Mouse (Mus musculus) midbrain, embryonic 14.5 days (tissue): ENCODE data around the gene Mtfmt. TPM values are rescaled to one million over a fixed set of nuclear protein-coding genes. Genes with fewer than 3 reads are reported as not detected.
A peak's percentile ranks its signal among the peaks of the same experiment; 100 is the strongest.

Experiments used
- ATAC-seq: fragments of 200-750 bp; cut with Nextera tagmentation; 2 replicates; pipeline ENCODE4 v1.8.0; 2017; ENCODE audit warnings: moderate number of reproducible peaks, moderate library complexity; ENCODE audit not compliant: low FRiP score, low TSS enrichment
- DNase-seq: peaks from one replicate; pipeline ENCODE4 v3.0.0-alpha.2; 2015
- H3K27ac ChIP-seq: fragments of 300-500 bp; sonication (generic); replicated peaks from 2 replicates; pipeline ENCODE4 v1.5.1; 2014; ENCODE audit warnings: mild to moderate bottlenecking, low read depth, low read length, moderate library complexity
- H3K27me3 ChIP-seq: fragments of 300-500 bp; sonication (generic); 2 replicates; pipeline ENCODE4 v1.6.1; 2014; ENCODE audit warnings: low read length, control low read depth, mixed read lengths; ENCODE audit not compliant: control insufficient read depth, insufficient read depth
- H3K36me3 ChIP-seq: fragments of 300-500 bp; sonication (generic); 2 replicates; pipeline ENCODE4 v1.6.1; 2014; ENCODE audit warnings: low read length, control low read depth; ENCODE audit not compliant: control insufficient read depth, insufficient read depth
- H3K4me1 ChIP-seq: fragments of 300-500 bp; sonication (generic); 2 replicates; pipeline ENCODE4 v1.6.1; 2014; ENCODE audit warnings: mild to moderate bottlenecking, antibody characterized with exemption, low read length, control low read depth; ENCODE audit not compliant: control insufficient read depth, insufficient read depth
- H3K4me2 ChIP-seq: fragments of 300-500 bp; sonication (generic); 2 replicates; pipeline ENCODE4 v1.6.1; 2014; ENCODE audit warnings: mild to moderate bottlenecking, low read length, moderate library complexity
- H3K4me3 ChIP-seq: fragments of 300-500 bp; sonication (generic); replicated peaks from 2 replicates; pipeline ENCODE4 v1.5.1; 2014; ENCODE audit warnings: low read depth, low read length
- H3K9ac ChIP-seq: fragments of 300-500 bp; sonication (generic); replicated peaks from 2 replicates; pipeline ENCODE4 v1.6.1; 2014; ENCODE audit warnings: mild to moderate bottlenecking, low read length, moderate library complexity
- H3K9me3 ChIP-seq: fragments of 300-500 bp; sonication (generic); 2 replicates; pipeline ENCODE4 v1.6.1; 2016; ENCODE audit warnings: low read length, control low read depth, mixed read lengths; ENCODE audit not compliant: control insufficient read depth
- WGBS: fragments of 180-500 bp; shearing (Covaris S2); extraction: QIAGEN DNeasy Blood & Tissue Kit; methylation state at CpG from one replicate; pipeline ENCODE4 v1.1.7; 2014; 5-methylcytosine and 5-hydroxymethylcytosine counted together
- polyA plus RNA-seq: library from polyadenylated mRNA; unstranded; fragments of >200 nt; fragmentation: Nextera tagmentation; extraction: Ambion mirVana; gene quantifications from 2 replicates; pipeline ENCODE4 v1.2.1, GENCODE M21; 2014

Mtfmt gene
- polyA plus RNA-seq, 1 experiment from 2014 or later, result 23.5 TPM

- Histone ChIP-seq H3K9me3 (no peaks in the 10 kb centered on the region), H3K4me2 (no peak overlapping the region), H3K4me3 (no peak overlapping the region), H3K9ac (no peak overlapping the region), H3K4me1 (peaks cover 5% of the 10 kb centered on the region; the same call in 1 of the 2 replicates), H3K27me3 (no peaks in the 10 kb centered on the region), H3K36me3 (peaks cover 61% of the 10 kb centered on the region), H3K27ac (no peak overlapping the region)
- 67% methylated on average over 11 of the region's 11 CpGs for WGBS
- ATAC-seq (no peak), DNase-seq (peak; percentile 6)
Measured at GRCm38 (mm10) chr9:65467686-65468085, 32.1 kb downstream of the Mtfmt start.

GRCm38 (mm10) chr9:65472769-65473168, 37.2 kb downstream of the Mtfmt start:
- no peak for ATAC-seq
- Histone ChIP-seq H3K27me3 (no peaks in the 10 kb centered on the region), H3K4me2 (no peak overlapping the region), H3K9ac (no peak overlapping the region), H3K4me1 (no peaks in the 10 kb centered on the region), H3K4me3 (no peak overlapping the region), H3K36me3 (peaks cover 90% of the 10 kb centered on the region), H3K27ac (no peak overlapping the region), H3K9me3 (no peaks in the 10 kb centered on the region)
- 93% methylated on average over 4 of the region's 4 CpGs for WGBS
- DNase-seq, result no peak

- Histone ChIP-seq H3K27me3 (no peaks in the 10 kb centered on the region), H3K9me3 (no peaks in the 10 kb centered on the region), H3K27ac (no peak overlapping the region), H3K4me3 (no peak overlapping the region), H3K9ac (no peak overlapping the region), H3K36me3 (peaks cover 91% of the 10 kb centered on the region), H3K4me1 (no peaks in the 10 kb centered on the region), H3K4me2 (no peak overlapping the region)
- 88% methylated on average over 8 of the region's 8 CpGs for WGBS
- DNase-seq, result no peak
- no peak for ATAC-seq
Measured at GRCm38 (mm10) chr9:65479158-65479557, 43.6 kb downstream of the Mtfmt start.

DNA sequence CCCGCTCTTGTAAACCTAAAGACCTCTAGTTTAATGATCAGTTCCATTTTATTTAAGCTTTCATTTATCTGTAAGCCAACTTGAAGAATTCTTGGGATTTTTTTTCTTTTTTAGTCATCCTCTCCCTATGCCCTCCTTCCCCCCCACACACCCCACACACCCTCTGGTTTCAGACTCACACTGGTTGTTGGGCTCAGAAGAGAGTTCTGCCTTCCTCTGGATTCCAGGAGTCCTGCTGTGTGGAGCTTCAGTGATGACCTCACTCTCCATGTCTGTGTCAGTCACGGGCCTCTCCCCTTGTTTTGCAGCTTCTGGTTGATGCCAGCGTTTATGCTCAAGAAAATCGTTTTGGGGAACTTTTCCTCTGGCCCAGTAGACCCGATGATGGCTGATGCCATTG, 44.5 kb downstream of the Mtfmt start:
- no peaks in the 10 kb centered on the region for H3K27me3 ChIP-seq
- no peak for ATAC-seq
- H3K4me1 ChIP-seq, result no peaks in the 10 kb centered on the region
- H3K4me3 ChIP-seq, result no peak overlapping the region
- H3K9ac ChIP-seq, result no peak overlapping the region
- no peak overlapping the region for H3K4me2 ChIP-seq
- H3K36me3 ChIP-seq, result peaks cover 91% of the 10 kb centered on the region
- DNase-seq, result no peak
- WGBS, result 84% methylated on average over 5 of the region's 5 CpGs
- no peaks in the 10 kb centered on the region for H3K9me3 ChIP-seq
- H3K27ac ChIP-seq, result no peak overlapping the region

DNA sequence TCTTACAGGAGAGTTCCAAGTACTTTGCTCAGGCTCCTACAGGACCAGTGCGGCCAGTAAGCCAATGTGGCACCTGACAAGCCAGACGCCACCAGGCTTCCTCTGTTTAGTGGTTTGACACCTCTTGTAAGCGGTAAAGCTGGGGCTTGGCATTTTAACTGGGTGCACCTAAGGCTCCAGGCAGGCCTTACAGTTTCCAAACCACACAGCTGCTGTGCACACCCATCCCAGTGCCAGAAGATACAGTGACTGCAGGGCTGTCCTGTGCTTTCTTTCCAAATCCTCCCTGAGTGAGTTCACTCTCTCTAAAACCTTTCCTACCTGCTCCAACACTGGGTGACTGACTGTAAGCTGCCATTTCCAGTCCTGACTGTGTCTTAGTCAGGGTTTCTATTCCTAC, 55.9 kb downstream of the Mtfmt start:
- no peaks in the 10 kb centered on the region for H3K4me1 ChIP-seq
- no peak overlapping the region for H3K27ac ChIP-seq
- H3K9ac ChIP-seq, result no peak overlapping the region
- 93% methylated on average over 3 of the region's 3 CpGs for WGBS
- peaks cover 23% of the 10 kb centered on the region for H3K36me3 ChIP-seq
- H3K27me3 ChIP-seq, result no peaks in the 10 kb centered on the region
- no peaks in the 10 kb centered on the region for H3K9me3 ChIP-seq
- no peak overlapping the region for H3K4me3 ChIP-seq
- ATAC-seq (no peak), DNase-seq (no peak)
- H3K4me2 ChIP-seq, result no peak overlapping the region

GRCm38 (mm10) chr9:65492351-65492750, 56.8 kb downstream of the Mtfmt start:
- H3K4me1 ChIP-seq, result no peaks in the 10 kb centered on the region
- no peak overlapping the region for H3K9ac ChIP-seq
- 91% methylated on average over 2 of the region's 2 CpGs for WGBS
- no peak overlapping the region for H3K4me2 ChIP-seq
- peaks cover 14% of the 10 kb centered on the region for H3K36me3 ChIP-seq
- no peaks in the 10 kb centered on the region for H3K27me3 ChIP-seq
- no peaks in the 10 kb centered on the region for H3K9me3 ChIP-seq
- H3K27ac ChIP-seq, result no peak overlapping the region
- ATAC-seq (no peak), DNase-seq (no peak)
- no peak overlapping the region for H3K4me3 ChIP-seq

DNA sequence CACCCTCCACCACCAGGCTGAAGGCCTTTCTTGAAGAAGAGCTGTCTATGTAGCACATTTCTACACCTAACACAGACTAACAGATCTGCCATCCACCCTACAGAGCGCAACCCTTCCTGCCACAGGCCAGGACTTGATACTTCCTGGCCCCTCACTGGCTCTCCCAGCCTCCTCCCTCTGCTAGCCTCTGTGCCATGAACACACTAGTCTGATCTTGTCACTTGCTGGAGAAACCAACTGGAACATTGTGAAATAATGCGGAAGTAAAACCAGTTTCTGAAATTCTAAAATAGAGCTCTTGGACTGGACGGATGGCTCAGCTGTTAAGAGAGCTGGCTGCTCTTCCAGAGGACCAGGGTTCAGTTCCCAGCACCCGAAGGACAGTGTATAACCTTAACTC, 57.3 kb downstream of the Mtfmt start:
- Histone ChIP-seq H3K27ac (no peak overlapping the region), H3K9ac (no peak overlapping the region), H3K4me3 (no peak overlapping the region), H3K4me1 (no peaks in the 10 kb centered on the region), H3K4me2 (no peak overlapping the region), H3K36me3 (peaks cover 9% of the 10 kb centered on the region), H3K9me3 (no peaks in the 10 kb centered on the region), H3K27me3 (no peaks in the 10 kb centered on the region)
- 95% methylated on average over 4 of the region's 4 CpGs for WGBS
- ATAC-seq, result no peak
- no peak for DNase-seq

DNA sequence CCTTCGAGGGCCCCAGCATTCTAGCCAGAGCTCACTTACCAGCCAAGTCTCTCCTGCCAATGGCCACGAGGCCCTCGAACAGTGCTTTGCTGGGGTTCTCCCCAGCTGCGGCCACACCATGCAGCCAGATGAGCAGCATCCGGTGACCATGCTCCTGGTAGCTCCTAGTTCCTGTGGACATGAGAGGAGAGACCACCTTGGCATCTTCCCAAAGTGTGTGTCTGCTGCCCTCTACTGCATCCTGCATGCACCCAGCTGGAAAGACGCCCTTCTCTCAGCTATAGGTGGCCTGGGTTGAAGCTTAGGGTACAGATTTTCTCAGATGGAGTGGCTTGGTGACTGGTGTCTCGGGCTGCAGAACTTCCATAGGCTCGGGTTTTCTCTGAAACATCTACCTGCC, 66.6 kb downstream of the Mtfmt start:
- Histone ChIP-seq H3K27me3 (no peaks in the 10 kb centered on the region), H3K4me3 (no peak overlapping the region), H3K4me2 (no peak overlapping the region), H3K27ac (no peak overlapping the region), H3K4me1 (no peaks in the 10 kb centered on the region), H3K9me3 (no peaks in the 10 kb centered on the region), H3K36me3 (no peaks in the 10 kb centered on the region), H3K9ac (no peak overlapping the region)
- DNase-seq (peak; percentile 66), ATAC-seq (no peak)
- 64% methylated on average over 8 of the region's 8 CpGs for WGBS
